Mouse (Mus musculus) inflammation-experienced regulatory T-cells, adult 6 months (primary cell): ENCODE data around the gene Rbm34. TPM values are rescaled to one million over a fixed set of nuclear protein-coding genes. Genes with fewer than 3 reads are reported as not detected.
"Not testable (repeated sequence)": the region's sequence is repeated elsewhere in the genome, so short reads cannot be mapped to it uniquely, and the experiment has no call there.

Experiments
- ATAC-seq: one replicate; pipeline ENCODE4 v1.8.0; 2017
- polyA plus RNA-seq, 3 experiments: library from polyadenylated mRNA; unstranded; fragments of 100-300 nt; shearing (Covaris generic); gene quantifications; one replicate each; pipeline ENCODE4 v1.2.1; 2017

The Rbm34 gene
- polyA plus RNA-seq = 10 to 100 TPM; 16.8 to 19.7 (median 17.4) TPM

- peak; percentile 99 for ATAC-seq
Observed at GRCm38 (mm10) chr8:126970579-126971313, at the start of gene Rbm34. Gene Rbm34, minus strand, starts transcription at chr8:126971071.

- ATAC-seq = no peak
Observed at GRCm38 (mm10) chr8:127011668-127012067, 40.8 kb upstream of the Rbm34 start.

GRCm38 (mm10) chr8:126994506-126994905 lies 23.6 kb upstream of the Rbm34 start:
- ATAC-seq = no peak

- ATAC-seq = no peak
Observed at GRCm38 (mm10) chr8:126989363-126990153, 18.7 kb upstream of the Rbm34 start.

GRCm38 (mm10) chr8:126988346-126989006 lies 17.6 kb upstream of the Rbm34 start:
- no peak for ATAC-seq

- ATAC-seq = peak; percentile 93
Observed at GRCm38 (mm10) chr8:126986495-126986894, 15.6 kb upstream of the Rbm34 start.

GRCm38 (mm10) chr8:126980046-126980445 lies 9.2 kb upstream of the Rbm34 start:
- no peak for ATAC-seq

GRCm38 (mm10) chr8:126979091-126979920 lies 8.4 kb upstream of the Rbm34 start:
- peak; percentile 38 for ATAC-seq

GRCm38 (mm10) chr8:126978535-126978934 lies 7.7 kb upstream of the Rbm34 start:
- ATAC-seq = not testable (repeated sequence)

GRCm38 (mm10) chr8:126978028-126978427 lies 7.2 kb upstream of the Rbm34 start:
- no peak for ATAC-seq

GRCm38 (mm10) chr8:126976608-126977348 lies 5.9 kb upstream of the Rbm34 start:
- no peak for ATAC-seq

- no peak for ATAC-seq
Observed at GRCm38 (mm10) chr8:126975706-126976105, 4.8 kb upstream of the Rbm34 start.

GRCm38 (mm10) chr8:126974511-126974910 lies 3.6 kb upstream of the Rbm34 start:
- ATAC-seq = no peak

- no peak for ATAC-seq
Observed at GRCm38 (mm10) chr8:126973686-126974265, 2.9 kb upstream of the Rbm34 start.

GRCm38 (mm10) chr8:126972649-126973048 lies 1.8 kb upstream of the Rbm34 start:
- no peak for ATAC-seq

- no peak for ATAC-seq
Observed at GRCm38 (mm10) chr8:126972102-126972501, 1.2 kb upstream of the Rbm34 start.

GRCm38 (mm10) chr8:126971314-126971664 lies 418 bp upstream of the Rbm34 start:
- ATAC-seq = peak; percentile 8

GRCm38 (mm10) chr8:126969546-126969945 lies 1.3 kb downstream of the Rbm34 start:
- no peak for ATAC-seq

GRCm38 (mm10) chr8:126968107-126968506 lies 2.8 kb downstream of the Rbm34 start:
- ATAC-seq = no peak

- no peak for ATAC-seq
Observed at GRCm38 (mm10) chr8:126965246-126965645, 5.6 kb downstream of the Rbm34 start.

GRCm38 (mm10) chr8:126962871-126963270 lies 8.0 kb downstream of the Rbm34 start:
- ATAC-seq = no peak
